Mouse (Mus musculus) thymus, adult 2 months (tissue): ENCODE measurements around the gene Klhl42.

Experiments
- CTCF ChIP-seq: fragments of 200-500 bp; IDR thresholded peaks from 2 replicates; pipeline ENCODE4 v1.5.1; 2012; ENCODE audit warnings: mild to moderate bottlenecking, control low read depth, low read length, moderate library complexity, borderline replicate concordance; ENCODE audit not compliant: control insufficient read depth, poor library complexity, insufficient read depth; ENCODE audit errors: extremely low read depth
- POLR2A ChIP-seq: fragments of 200-500 bp; IDR thresholded peaks from 2 replicates; pipeline ENCODE4 v1.6.1; 2012; ENCODE audit warnings: mild to moderate bottlenecking, low read length, control low read depth, moderate library complexity; ENCODE audit not compliant: control insufficient read depth, poor library complexity, insufficient read depth; ENCODE audit errors: extremely low read depth

GRCm38 (mm10) chr6:147138260-147138659 is 47.1 kb downstream of the Klhl42 start:
- no peak for TF ChIP-seq CTCF
- TF ChIP-seq POLR2A = no peak
